Mouse (Mus musculus): ENCODE measurements around the gene Nfix. TPM values are rescaled to one million over a fixed set of nuclear protein-coding genes. Genes with fewer than 3 reads are reported as not detected.

Nfix gene
- polyA plus RNA-seq, 1 experiment from 2014 or later: 39.2 TPM

DNA sequence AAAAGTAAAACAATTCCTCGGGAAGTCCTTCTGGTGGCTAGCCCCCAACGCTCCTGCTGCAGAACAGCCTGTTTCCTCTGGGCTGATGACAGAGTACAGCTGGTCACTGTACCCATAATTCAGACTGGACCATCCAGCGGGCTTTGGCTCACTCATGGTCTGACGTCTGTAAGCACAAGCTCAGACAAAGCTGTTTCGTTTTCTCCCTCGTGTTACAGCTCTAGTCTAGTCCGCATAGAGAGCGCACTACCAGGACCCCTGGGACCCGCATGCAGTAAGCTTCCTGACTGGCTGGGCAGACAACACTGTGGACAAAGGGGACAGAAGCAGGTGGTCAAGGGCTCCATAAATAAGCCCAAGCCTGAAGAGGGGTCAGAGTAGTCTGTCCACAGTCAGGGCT is 33.7 kb downstream of the Nfix start:
- no peak for ATAC-seq (ENCODE audit: borderline replicate concordance, extremely low read depth, low FRiP score, low TSS enrichment)
- Histone ChIP-seq H3K36me3 (peaks cover 36% of the 10 kb centered on the region), H3K9me3 (no peaks in the 10 kb centered on the region), H3K4me3 (no peak overlapping the region), H3K27ac (no peak overlapping the region), H3K4me1 (peaks cover 59% of the 10 kb centered on the region), H3K27me3 (no peaks in the 10 kb centered on the region), H3K4me2 (no peak overlapping the region), H3K9ac (no peak overlapping the region)
- WGBS: 61% methylated on average over 9 of the region's 9 CpGs

DNA sequence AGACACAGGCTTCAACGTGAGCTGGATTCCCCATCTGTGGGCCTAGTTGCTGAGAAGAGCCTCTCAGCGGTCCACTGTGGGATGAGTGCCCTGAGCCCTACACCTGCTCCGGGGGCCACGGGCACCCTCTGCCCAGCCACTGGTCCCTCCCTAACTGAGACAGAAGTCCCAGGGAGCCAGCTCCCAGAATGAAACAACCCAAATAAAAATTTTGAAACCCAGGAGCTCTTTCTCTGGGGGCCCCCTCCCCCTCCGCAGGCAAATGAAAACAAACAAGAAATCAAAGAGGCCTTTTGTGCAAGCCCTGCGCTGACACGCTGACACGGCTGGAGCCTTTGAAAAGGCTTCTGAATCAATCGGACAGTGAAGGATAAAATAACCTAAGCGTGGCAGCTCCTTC is 34.5 kb downstream of the Nfix start:
- ATAC-seq (ENCODE audit: borderline replicate concordance, extremely low read depth, low FRiP score, low TSS enrichment): no peak
- Histone ChIP-seq H3K9me3 (no peaks in the 10 kb centered on the region), H3K4me3 (no peak overlapping the region), H3K4me1 (peaks cover 57% of the 10 kb centered on the region), H3K27ac (no peak overlapping the region), H3K27me3 (no peaks in the 10 kb centered on the region), H3K36me3 (peaks cover 36% of the 10 kb centered on the region), H3K9ac (no peak overlapping the region), H3K4me2 (no peak overlapping the region)
- WGBS: 29% methylated on average over 10 of the region's 10 CpGs

DNA sequence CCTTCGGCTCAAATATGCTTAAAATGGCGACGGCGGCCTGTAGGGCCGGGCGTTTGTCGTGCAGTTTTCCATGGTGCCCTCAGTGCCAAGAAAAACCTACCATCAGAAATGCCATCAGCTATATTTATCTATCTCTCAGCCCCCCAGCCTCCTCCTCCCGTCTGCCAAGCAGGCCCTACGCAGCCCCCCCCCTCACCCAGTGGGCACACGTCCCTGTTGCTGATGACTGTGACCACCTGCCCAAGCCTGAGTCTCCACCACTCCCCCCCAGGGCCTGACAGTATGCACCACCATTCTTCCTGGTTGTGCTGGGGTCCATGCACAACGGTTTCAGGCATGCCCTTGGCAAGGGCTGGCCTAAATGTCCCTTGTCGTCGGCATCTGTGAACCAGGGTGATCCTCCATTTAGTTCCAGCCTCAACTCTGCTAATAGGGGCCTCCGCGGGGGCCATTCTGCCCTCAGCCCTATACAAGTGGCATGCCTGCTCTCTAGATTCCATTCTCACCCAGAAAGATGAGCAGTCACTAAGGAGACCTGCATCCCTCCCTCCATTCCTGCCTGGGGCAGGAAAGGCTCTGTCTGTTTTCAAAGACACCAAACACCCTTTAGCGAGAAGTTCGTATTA is 35.2 kb downstream of the Nfix start:
- 74% methylated on average over 17 of the region's 17 CpGs for WGBS
- Histone ChIP-seq H3K36me3 (peaks cover 36% of the 10 kb centered on the region), H3K4me3 (no peak overlapping the region), H3K4me2 (no peak overlapping the region), H3K4me1 (peaks cover 56% of the 10 kb centered on the region), H3K9ac (no peak overlapping the region), H3K27ac (no peak overlapping the region), H3K9me3 (no peaks in the 10 kb centered on the region), H3K27me3 (no peaks in the 10 kb centered on the region)
- ATAC-seq (ENCODE audit: borderline replicate concordance, extremely low read depth, low FRiP score, low TSS enrichment): no peak

GRCm38 (mm10) chr8:84764100-84764499 is 36.0 kb downstream of the Nfix start:
- ATAC-seq (ENCODE audit: borderline replicate concordance, extremely low read depth, low FRiP score, low TSS enrichment): no peak
- Histone ChIP-seq H3K9ac (no peak overlapping the region), H3K9me3 (no peaks in the 10 kb centered on the region), H3K27me3 (no peaks in the 10 kb centered on the region), H3K4me3 (no peak overlapping the region), H3K27ac (no peak overlapping the region), H3K36me3 (peaks cover 35% of the 10 kb centered on the region), H3K4me1 (peaks cover 50% of the 10 kb centered on the region), H3K4me2 (no peak overlapping the region)
- WGBS: 46% methylated on average over 4 of the region's 4 CpGs

GRCm38 (mm10) chr8:84760901-84761300 is 39.2 kb downstream of the Nfix start:
- Histone ChIP-seq H3K4me3 (no peak overlapping the region), H3K27me3 (no peaks in the 10 kb centered on the region), H3K36me3 (peaks cover 28% of the 10 kb centered on the region), H3K4me1 (peaks cover 43% of the 10 kb centered on the region), H3K9me3 (no peaks in the 10 kb centered on the region), H3K9ac (no peak overlapping the region), H3K4me2 (no peak overlapping the region), H3K27ac (no peak overlapping the region)
- 49% methylated on average over 2 of the region's 2 CpGs for WGBS
- ATAC-seq (ENCODE audit: borderline replicate concordance, extremely low read depth, low FRiP score, low TSS enrichment): no peak

GRCm38 (mm10) chr8:84760405-84760805 is 39.7 kb downstream of the Nfix start:
- Histone ChIP-seq H3K27me3 (no peaks in the 10 kb centered on the region), H3K36me3 (peaks cover 28% of the 10 kb centered on the region), H3K4me2 (no peak overlapping the region), H3K4me1 (peaks cover 38% of the 10 kb centered on the region), H3K27ac (no peak overlapping the region), H3K9me3 (no peaks in the 10 kb centered on the region), H3K9ac (no peak overlapping the region), H3K4me3 (no peak overlapping the region)
- no peak for ATAC-seq (ENCODE audit: borderline replicate concordance, extremely low read depth, low FRiP score, low TSS enrichment)
- WGBS: 52% methylated on average over 7 of the region's 7 CpGs

- H3K36me3 ChIP-seq: peaks cover 28% of the 10 kb centered on the region
- 88% methylated on average over 10 of the region's 10 CpGs for WGBS
Observed at GRCm38 (mm10) chr8:84759718-84760117, 40.4 kb downstream of the Nfix start.

DNA sequence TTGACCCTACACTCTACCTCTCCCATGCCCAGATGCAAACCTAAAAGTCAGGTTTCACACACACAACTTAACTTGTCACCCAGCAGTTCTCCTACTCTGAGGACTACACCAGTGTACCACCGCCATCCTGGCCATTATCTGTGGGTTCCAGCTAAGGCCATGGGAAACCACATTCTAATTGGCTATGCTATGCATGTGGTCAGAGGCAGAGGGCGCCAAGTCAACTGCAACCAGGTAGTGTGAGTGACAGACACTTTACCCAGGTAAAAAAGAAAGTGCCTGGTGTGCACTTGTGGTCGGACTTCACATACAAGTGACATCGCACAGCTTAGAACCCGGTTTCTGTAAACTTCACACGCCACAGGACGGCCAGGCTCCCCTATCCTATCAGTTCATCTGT is 41.0 kb downstream of the Nfix start:
- Histone ChIP-seq H3K4me3 (no peak overlapping the region), H3K4me2 (no peak overlapping the region), H3K27ac (no peak overlapping the region), H3K9ac (no peak overlapping the region), H3K9me3 (no peaks in the 10 kb centered on the region), H3K27me3 (no peaks in the 10 kb centered on the region), H3K4me1 (peaks cover 27% of the 10 kb centered on the region; the same call in 1 of the 2 replicates), H3K36me3 (peaks cover 25% of the 10 kb centered on the region)
- ATAC-seq (ENCODE audit: borderline replicate concordance, extremely low read depth, low FRiP score, low TSS enrichment): no peak
- 58% methylated on average over 7 of the region's 7 CpGs for WGBS

More at GRCm38 (mm10) chr8:84759718-84760117, 40.4 kb downstream of the Nfix start:
- H3K27ac ChIP-seq: no peak overlapping the region
- H3K4me3 ChIP-seq: no peak overlapping the region
- no peaks in the 10 kb centered on the region for H3K27me3 ChIP-seq
- no peak overlapping the region for H3K9ac ChIP-seq
- H3K4me1 ChIP-seq: peaks cover 31% of the 10 kb centered on the region
- H3K4me2 ChIP-seq: no peak overlapping the region
- H3K9me3 ChIP-seq: no peaks in the 10 kb centered on the region
- ATAC-seq (ENCODE audit: borderline replicate concordance, extremely low read depth, low FRiP score, low TSS enrichment): no peak

DNA sequence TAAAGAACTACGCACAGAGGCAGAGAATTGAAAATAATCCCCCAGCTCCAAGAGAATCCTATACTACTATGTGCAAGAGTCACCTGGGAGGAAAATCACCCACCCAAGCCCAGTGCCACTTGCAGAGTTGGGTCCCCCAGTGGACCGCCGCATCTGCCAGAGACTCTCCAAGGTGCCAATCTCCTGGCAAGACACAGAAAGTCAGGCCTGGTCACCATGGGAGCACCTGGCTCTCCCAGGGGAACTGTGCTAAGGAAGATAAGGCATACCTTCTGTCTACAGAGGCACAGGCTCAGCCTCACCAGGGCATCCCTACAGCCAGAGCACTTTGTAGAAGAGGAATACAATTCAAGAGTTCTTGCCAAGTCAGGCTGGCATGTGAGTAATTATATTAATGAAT is 41.8 kb downstream of the Nfix start:
- no peak overlapping the region for H3K27ac ChIP-seq
- no peaks in the 10 kb centered on the region for H3K27me3 ChIP-seq
- ATAC-seq (ENCODE audit: borderline replicate concordance, extremely low read depth, low FRiP score, low TSS enrichment): no peak
- no peak overlapping the region for H3K4me3 ChIP-seq
- no peak overlapping the region for H3K4me2 ChIP-seq
- peaks cover 20% of the 10 kb centered on the region; the same call in 1 of the 2 replicates for H3K4me1 ChIP-seq
- 95% methylated on average over 3 of the region's 3 CpGs for WGBS
- no peak overlapping the region for H3K9ac ChIP-seq
- H3K9me3 ChIP-seq: no peaks in the 10 kb centered on the region
- H3K36me3 ChIP-seq: peaks cover 22% of the 10 kb centered on the region

- Histone ChIP-seq H3K27me3 (no peaks in the 10 kb centered on the region), H3K9me3 (no peaks in the 10 kb centered on the region), H3K4me2 (no peak overlapping the region), H3K36me3 (peaks cover 24% of the 10 kb centered on the region), H3K9ac (no peak overlapping the region), H3K4me3 (no peak overlapping the region), H3K4me1 (peaks cover 20% of the 10 kb centered on the region; the same call in 1 of the 2 replicates), H3K27ac (no peak overlapping the region)
- no peak for ATAC-seq (ENCODE audit: borderline replicate concordance, extremely low read depth, low FRiP score, low TSS enrichment)
- WGBS: 49% methylated on average over 5 of the region's 5 CpGs
Observed at GRCm38 (mm10) chr8:84757501-84757900, 42.6 kb downstream of the Nfix start.

DNA sequence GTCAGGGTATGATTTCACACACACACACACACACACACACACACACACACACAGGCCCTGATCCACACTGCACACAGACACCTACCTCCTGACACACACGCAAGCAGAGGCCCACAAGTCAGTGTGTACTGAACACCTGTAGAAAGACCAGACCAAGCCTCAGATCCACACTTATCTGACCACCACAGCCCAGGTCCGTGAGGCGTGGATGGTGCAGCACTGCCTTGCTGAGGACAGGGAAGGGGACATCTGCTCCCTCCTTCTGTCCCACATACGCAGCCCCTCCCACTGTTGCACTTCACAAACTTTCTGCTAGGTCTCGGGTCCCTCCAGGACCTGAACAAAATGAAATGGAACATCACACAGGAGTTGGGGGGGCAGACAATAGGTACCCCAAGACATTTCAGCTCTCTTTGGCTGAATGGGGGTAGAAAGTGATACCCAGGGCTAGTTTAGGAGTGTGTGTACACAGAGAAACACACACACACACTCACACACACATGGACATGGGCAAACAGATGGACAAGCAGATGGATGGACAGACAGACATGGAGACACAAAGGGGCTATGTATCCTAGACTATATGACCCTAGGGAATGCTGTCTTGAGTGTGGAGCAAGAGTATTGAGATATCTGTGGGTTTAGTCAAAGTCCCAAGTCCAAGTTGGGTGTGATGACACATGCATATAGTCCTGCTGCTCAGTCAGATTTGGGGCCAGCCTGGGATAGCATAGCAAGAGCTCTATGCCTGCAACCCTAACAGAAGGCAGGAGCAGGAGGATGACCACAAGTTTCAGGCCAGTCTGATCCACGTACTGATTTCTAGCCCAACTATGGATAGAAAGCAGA is 47.2 kb downstream of the Nfix start:
- WGBS: 72% methylated on average over 6 of the region's 6 CpGs

GRCm38 (mm10) chr8:84749519-84749918 is 50.6 kb downstream of the Nfix start:
- peak overlapping the region; percentile 25; the same call in 1 of the 2 replicates for H3K27ac ChIP-seq
- peaks cover 15% of the 10 kb centered on the region for H3K36me3 ChIP-seq
- 74% methylated on average over 16 of the region's 16 CpGs for WGBS
- H3K4me1 ChIP-seq: peaks cover 34% of the 10 kb centered on the region
- H3K9me3 ChIP-seq: no peaks in the 10 kb centered on the region
- H3K4me3 ChIP-seq: no peak overlapping the region
- no peak for ATAC-seq (ENCODE audit: borderline replicate concordance, extremely low read depth, low FRiP score, low TSS enrichment)
- H3K9ac ChIP-seq: no peak overlapping the region
- no peaks in the 10 kb centered on the region for H3K27me3 ChIP-seq
- H3K4me2 ChIP-seq: no peak overlapping the region

More for the DNA sequence above, 47.2 kb downstream of the Nfix start:
- H3K27ac ChIP-seq: no peak overlapping the region
- ATAC-seq (ENCODE audit: borderline replicate concordance, extremely low read depth, low FRiP score, low TSS enrichment): 0 out of 2 replicates have a peak, but pooled peaks have one; percentile 23
- no peaks in the 10 kb centered on the region for H3K27me3 ChIP-seq
- H3K36me3 ChIP-seq: peaks cover 30% of the 10 kb centered on the region
- H3K4me1 ChIP-seq: peaks cover 21% of the 10 kb centered on the region; the same call in 1 of the 2 replicates
- H3K9ac ChIP-seq: no peak overlapping the region
- H3K4me3 ChIP-seq: no peak overlapping the region
- no peaks in the 10 kb centered on the region for H3K9me3 ChIP-seq
- no peak overlapping the region for H3K4me2 ChIP-seq
